Mouse (Mus musculus) forebrain, embryonic 11.5 days (tissue): ENCODE measurements around the gene Plekhh3. TPM values are rescaled to one million over a fixed set of nuclear protein-coding genes. Genes with fewer than 3 reads are reported as not detected.

Experiments used
- ATAC-seq: fragments of 200-750 bp; cut with Nextera tagmentation; replicated peaks from 2 replicates; pipeline ENCODE4 v1.8.0; 2017; ENCODE audit warnings: moderate TSS enrichment; ENCODE audit not compliant: low FRiP score
- DNase-seq: peaks from one replicate; pipeline ENCODE4 v3.0.0-alpha.2; 2017; ENCODE audit warnings: low spot score
- H3K27ac ChIP-seq: fragments of 300-500 bp; sonication (generic); 2 replicates; pipeline ENCODE4 v1.5.1; 2014; ENCODE audit warnings: low read depth, low read length
- H3K27me3 ChIP-seq: fragments of 300-500 bp; sonication (generic); 2 replicates; pipeline ENCODE4 v1.6.1; 2014; ENCODE audit warnings: mild to moderate bottlenecking, low read length, mixed read lengths; ENCODE audit not compliant: control insufficient read depth, insufficient read depth
- H3K36me3 ChIP-seq: fragments of 300-500 bp; sonication (generic); 2 replicates; pipeline ENCODE4 v1.6.1; 2014; ENCODE audit warnings: mild to moderate bottlenecking, low read length, moderate library complexity, mixed read lengths; ENCODE audit not compliant: control insufficient read depth, insufficient read depth
- H3K4me1 ChIP-seq: fragments of 300-500 bp; sonication (generic); replicated peaks from 2 replicates; pipeline ENCODE4 v1.6.1; 2014; ENCODE audit warnings: low read length, mixed read lengths; ENCODE audit not compliant: control insufficient read depth, insufficient read depth
- H3K4me2 ChIP-seq: fragments of 300-500 bp; sonication (generic); 2 replicates; pipeline ENCODE4 v1.6.1; 2014; ENCODE audit warnings: low read depth, mild to moderate bottlenecking, low read length, moderate library complexity, mixed read lengths; ENCODE audit not compliant: severe bottlenecking
- H3K4me3 ChIP-seq: fragments of 300-500 bp; sonication (generic); 2 replicates; pipeline ENCODE4 v1.5.1; 2014; ENCODE audit warnings: low read depth, low read length
- H3K9ac ChIP-seq: fragments of 300-500 bp; sonication (generic); 2 replicates; pipeline ENCODE4 v1.6.1; 2014; ENCODE audit warnings: low read length
- H3K9me3 ChIP-seq: fragments of 300-500 bp; sonication (generic); 2 replicates; pipeline ENCODE4 v1.6.1; 2016; ENCODE audit warnings: low read length, mixed read lengths; ENCODE audit not compliant: control insufficient read depth
- WGBS: fragments of 180-500 bp; shearing (Covaris S2); extraction: QIAGEN DNeasy Blood & Tissue Kit; methylation state at CpG from one replicate; pipeline ENCODE4 v1.1.7; 2014; 5-methylcytosine and 5-hydroxymethylcytosine counted together
- polyA plus RNA-seq: library from polyadenylated mRNA; unstranded; fragments of >200 nt; fragmentation: Nextera tagmentation; extraction: Ambion mirVana; gene quantifications from 2 replicates; pipeline ENCODE4 v1.2.1, GENCODE M21; 2014

Gene Plekhh3
- polyA plus RNA-seq, 1 experiment from 2014 or later = 7.9 TPM

- H3K4me2 ChIP-seq = no peak overlapping the region
- H3K4me3 ChIP-seq = no peak overlapping the region
- no peak overlapping the region for H3K9ac ChIP-seq
- H3K27ac ChIP-seq = no peak overlapping the region
- ATAC-seq (no peak), DNase-seq (no peak)
- H3K9me3 ChIP-seq = no peaks in the 10 kb centered on the region
- H3K27me3 ChIP-seq = no peaks in the 10 kb centered on the region
- 87% methylated on average over 10 of the region's 10 CpGs for WGBS
- no peaks in the 10 kb centered on the region for H3K36me3 ChIP-seq
- H3K4me1 ChIP-seq = peaks cover 14% of the 10 kb centered on the region; the same call in 1 of the 2 replicates
These were observed 28.8 kb downstream of the Plekhh3 start for GRCm38 (mm10) chr11:101142215-101142967.

- ATAC-seq (no peak), DNase-seq (no peak)
- Histone ChIP-seq H3K4me3 (no peak overlapping the region), H3K4me1 (peaks cover 12% of the 10 kb centered on the region; the same call in 1 of the 2 replicates), H3K9me3 (no peaks in the 10 kb centered on the region), H3K36me3 (no peaks in the 10 kb centered on the region), H3K4me2 (no peak overlapping the region), H3K27ac (no peak overlapping the region), H3K27me3 (no peaks in the 10 kb centered on the region), H3K9ac (no peak overlapping the region)
- WGBS = 78% methylated on average over 8 of the region's 8 CpGs
These were observed 30.1 kb downstream of the Plekhh3 start for GRCm38 (mm10) chr11:101141088-101141487.

- H3K4me3 ChIP-seq = peak overlapping the region; percentile 17
- peak; percentile 68 for DNase-seq
These were observed 30.9 kb downstream of the Plekhh3 start for GRCm38 (mm10) chr11:101140164-101140819.

GRCm38 (mm10) chr11:101138536-101139181 is 32.5 kb downstream of the Plekhh3 start:
- H3K27me3 ChIP-seq = no peaks in the 10 kb centered on the region
- no peak overlapping the region for H3K4me3 ChIP-seq
- no peaks in the 10 kb centered on the region for H3K9me3 ChIP-seq
- H3K27ac ChIP-seq = no peak overlapping the region
- H3K9ac ChIP-seq = no peak overlapping the region; the same call in 1 of the 2 replicates
- H3K36me3 ChIP-seq = no peaks in the 10 kb centered on the region
- ATAC-seq (peak; percentile 46), DNase-seq (peak; percentile 70)
- H3K4me2 ChIP-seq = peak overlapping the region; percentile 35; the same call in 1 of the 2 replicates
- WGBS = 21% methylated on average over 15 of the region's 15 CpGs
- H3K4me1 ChIP-seq = peaks cover 9% of the 10 kb centered on the region; the same call in 1 of the 2 replicates

More at GRCm38 (mm10) chr11:101140164-101140819, 30.9 kb downstream of the Plekhh3 start:
- peaks cover 12% of the 10 kb centered on the region; the same call in 1 of the 2 replicates for H3K4me1 ChIP-seq
- WGBS = 41% methylated on average over 27 of the region's 27 CpGs
- H3K27me3 ChIP-seq = no peaks in the 10 kb centered on the region
- peak overlapping the region; percentile 45 for H3K4me2 ChIP-seq
- no peaks in the 10 kb centered on the region for H3K36me3 ChIP-seq
- H3K27ac ChIP-seq = peak overlapping the region; percentile 60
- 0 out of 2 replicates have a peak, but pooled peaks have one; percentile 46 for ATAC-seq
- H3K9ac ChIP-seq = peak overlapping the region; percentile 39
- no peaks in the 10 kb centered on the region for H3K9me3 ChIP-seq

- ATAC-seq = no peak
- H3K36me3 ChIP-seq = no peaks in the 10 kb centered on the region
- no peaks in the 10 kb centered on the region for H3K27me3 ChIP-seq
- DNase-seq = no peak
- H3K4me2 ChIP-seq = no peak overlapping the region
- H3K27ac ChIP-seq = no peak overlapping the region
- 81% methylated on average over 7 of the region's 7 CpGs for WGBS
- H3K9me3 ChIP-seq = no peaks in the 10 kb centered on the region
- no peak overlapping the region for H3K4me3 ChIP-seq
- no peak overlapping the region for H3K9ac ChIP-seq
- H3K4me1 ChIP-seq = peaks cover 7% of the 10 kb centered on the region; the same call in 1 of the 2 replicates
These were observed 34.2 kb downstream of the Plekhh3 start for GRCm38 (mm10) chr11:101137000-101137399.

- ATAC-seq (no peak), DNase-seq (peak; percentile 32)
- no peak overlapping the region for H3K4me3 ChIP-seq
- 84% methylated on average over 13 of the region's 13 CpGs for WGBS
- peaks cover 2% of the 10 kb centered on the region; the same call in 1 of the 2 replicates for H3K9me3 ChIP-seq
- H3K4me2 ChIP-seq = no peak overlapping the region
- no peak overlapping the region for H3K27ac ChIP-seq
- H3K27me3 ChIP-seq = no peaks in the 10 kb centered on the region
- H3K9ac ChIP-seq = no peak overlapping the region
- H3K4me1 ChIP-seq = peaks cover 2% of the 10 kb centered on the region; the same call in 1 of the 2 replicates
- no peaks in the 10 kb centered on the region for H3K36me3 ChIP-seq
These were observed 36.8 kb downstream of the Plekhh3 start for GRCm38 (mm10) chr11:101134217-101134865.

- no peak overlapping the region for H3K4me2 ChIP-seq
- WGBS = 86% methylated on average over 12 of the region's 12 CpGs
- H3K9ac ChIP-seq = no peak overlapping the region
- no peaks in the 10 kb centered on the region for H3K36me3 ChIP-seq
- H3K4me3 ChIP-seq = no peak overlapping the region
- H3K9me3 ChIP-seq = peaks cover 2% of the 10 kb centered on the region; the same call in 1 of the 2 replicates
- no peak overlapping the region for H3K27ac ChIP-seq
- no peaks in the 10 kb centered on the region for H3K4me1 ChIP-seq
- DNase-seq (peak; percentile 41), ATAC-seq (no peak)
- H3K27me3 ChIP-seq = no peaks in the 10 kb centered on the region
These were observed 38.1 kb downstream of the Plekhh3 start for GRCm38 (mm10) chr11:101133037-101133436.

GRCm38 (mm10) chr11:101131701-101132100 is 39.5 kb downstream of the Plekhh3 start:
- Histone ChIP-seq H3K27me3 (no peaks in the 10 kb centered on the region), H3K36me3 (peaks cover 3% of the 10 kb centered on the region)
- 89% methylated on average over 6 of the region's 6 CpGs for WGBS

More at GRCm38 (mm10) chr11:101131701-101132100, 39.5 kb downstream of the Plekhh3 start:
- Histone ChIP-seq H3K9me3 (peaks cover 2% of the 10 kb centered on the region; the same call in 1 of the 2 replicates), H3K27ac (no peak overlapping the region), H3K4me2 (no peak overlapping the region), H3K4me1 (no peaks in the 10 kb centered on the region), H3K4me3 (no peak overlapping the region), H3K9ac (no peak overlapping the region)
- no peak for ATAC-seq
- peak; percentile 69 for DNase-seq
